Mouse (Mus musculus) telencephalon, adult 2 months (tissue): ENCODE data around the gene Scaf8.
"Not testable (repeated sequence)": the region's sequence is repeated elsewhere in the genome, so short reads cannot be mapped to it uniquely, and the experiment has no call there.

Experiments used
- DNase-seq: peaks from one replicate; pipeline ENCODE4 v3.0.0-alpha.2; 2011; ENCODE audit warnings: low read depth, low spot score

Scaf8 gene

DNA sequence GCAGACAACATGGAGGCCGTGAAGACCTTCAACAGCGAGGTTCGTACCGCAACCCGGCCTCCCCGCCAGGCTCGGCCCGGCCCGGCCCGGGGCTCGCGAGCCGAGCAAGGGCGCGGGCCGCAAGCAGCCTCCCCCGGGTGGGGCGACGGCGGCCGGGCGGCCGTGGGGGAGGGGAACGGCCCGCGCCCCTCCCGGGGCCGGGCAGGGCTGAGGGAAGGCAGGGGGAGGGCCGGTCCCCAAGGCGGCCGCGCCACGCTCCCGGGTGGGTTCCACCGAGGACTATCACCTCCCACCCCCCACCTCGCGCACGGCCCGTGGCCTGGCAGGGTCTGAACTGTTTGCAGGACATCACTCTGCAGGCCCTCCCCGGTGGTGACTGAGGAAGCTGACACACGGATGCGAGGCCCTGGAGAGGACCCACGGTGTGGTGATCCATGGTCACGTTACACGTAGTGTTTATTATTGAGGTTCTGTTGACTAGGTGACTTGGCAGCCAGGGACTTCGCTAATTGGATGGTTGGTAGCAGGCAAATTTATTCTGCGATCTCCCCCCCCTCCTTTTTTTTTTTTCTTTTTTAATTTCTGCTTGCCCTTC lies 705 bp downstream of the Scaf8 start:
- DNase-seq, result no peak

GRCm38 (mm10) chr17:3120949-3121348 lies 6.2 kb downstream of the Scaf8 start:
- DNase-seq, result not testable (repeated sequence)

DNA sequence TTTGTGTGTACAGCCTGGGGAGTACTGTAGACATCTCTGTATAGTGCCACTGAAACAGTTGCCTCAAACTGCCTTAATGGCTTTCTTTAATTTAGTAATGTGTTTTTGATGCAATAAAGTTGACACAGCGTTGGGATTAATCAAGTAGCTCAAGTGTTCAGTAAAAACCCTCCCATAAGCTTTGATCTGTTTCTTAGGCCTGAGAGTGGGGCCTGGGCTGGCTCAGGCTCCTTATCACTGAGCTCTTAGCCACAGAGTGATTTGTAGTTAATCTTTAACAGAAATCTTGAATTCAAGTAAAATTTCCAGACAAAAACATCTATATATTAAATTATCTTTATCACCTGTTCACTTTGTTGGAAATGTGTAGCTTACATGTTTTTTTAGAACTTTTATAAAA lies 8.8 kb downstream of the Scaf8 start:
- DNase-seq, result not testable (repeated sequence)

DNA sequence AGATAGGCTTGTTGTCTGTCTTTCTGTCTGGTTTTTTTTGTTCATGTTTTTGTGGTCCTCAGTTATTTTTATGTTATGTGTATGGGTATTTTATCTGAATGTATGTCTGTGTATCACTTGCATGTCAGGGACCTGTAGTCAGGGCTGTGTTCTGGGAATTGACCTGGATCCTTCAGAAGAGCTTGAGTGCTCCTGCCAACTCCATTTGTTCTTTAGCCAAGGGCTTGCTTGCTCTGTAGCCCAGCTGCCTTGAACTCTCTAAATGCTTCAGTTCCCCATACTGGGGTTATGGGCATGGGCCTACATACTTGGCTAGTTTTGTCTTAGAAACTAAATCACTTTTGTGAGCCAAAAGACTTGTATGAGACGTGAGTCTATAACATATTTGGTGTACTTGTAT lies 13.9 kb downstream of the Scaf8 start:
- no peak for DNase-seq

- no peak for DNase-seq
Observed at GRCm38 (mm10) chr17:3129791-3130190, 15.0 kb downstream of the Scaf8 start.

- no peak for DNase-seq
Observed at GRCm38 (mm10) chr17:3135346-3135745, 20.6 kb downstream of the Scaf8 start.

- no peak for DNase-seq
Observed at GRCm38 (mm10) chr17:3136127-3136526, 21.4 kb downstream of the Scaf8 start.

DNA sequence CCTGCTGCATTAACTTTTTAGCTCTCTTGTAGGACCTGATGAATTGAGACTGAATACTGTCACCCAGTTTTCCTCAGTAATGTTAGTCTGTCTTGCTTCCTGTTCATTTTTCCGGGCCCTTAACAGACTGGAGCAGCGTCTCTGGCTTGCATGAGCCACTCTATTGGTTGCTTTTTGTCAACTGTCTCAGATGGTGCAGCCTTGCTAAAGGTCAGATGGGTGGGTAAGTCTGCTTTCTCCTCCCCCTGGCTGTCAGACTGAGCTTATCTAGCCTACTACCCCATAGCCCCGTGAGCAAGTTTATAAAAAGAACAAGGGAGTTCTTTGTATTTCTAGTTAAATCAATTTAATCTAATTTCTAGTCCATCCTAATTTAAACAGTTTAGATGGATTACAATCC lies 23.6 kb downstream of the Scaf8 start:
- no peak for DNase-seq

- DNase-seq, result no peak
Observed at GRCm38 (mm10) chr17:3140100-3140499, 25.3 kb downstream of the Scaf8 start.

GRCm38 (mm10) chr17:3148853-3149252 lies 34.1 kb downstream of the Scaf8 start:
- DNase-seq, result no peak

- DNase-seq, result no peak
Observed at GRCm38 (mm10) chr17:3149541-3149940, 34.8 kb downstream of the Scaf8 start.

DNA sequence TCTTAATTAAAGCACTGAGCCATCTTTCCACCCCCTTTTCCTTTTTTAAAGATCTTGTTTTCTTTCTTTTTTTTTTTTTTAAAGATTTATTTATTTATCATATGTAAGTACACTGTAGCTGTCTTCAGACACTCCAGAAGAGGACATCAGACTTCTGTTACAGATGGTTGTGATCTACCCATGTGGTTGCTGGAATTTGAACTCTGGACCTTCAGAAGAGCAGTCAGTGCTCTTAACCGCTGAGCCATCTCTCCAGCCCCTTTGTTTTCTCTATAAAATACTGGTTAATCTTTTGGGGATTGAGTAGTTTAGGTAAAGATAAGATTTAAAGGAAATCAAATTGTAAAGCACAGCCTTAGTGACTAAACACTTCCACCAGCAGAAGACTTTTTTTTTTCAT lies 35.9 kb downstream of the Scaf8 start:
- not testable (repeated sequence) for DNase-seq

GRCm38 (mm10) chr17:3151181-3151580 lies 36.4 kb downstream of the Scaf8 start:
- DNase-seq, result no peak

- DNase-seq, result not testable (repeated sequence)
Observed at GRCm38 (mm10) chr17:3156176-3156575, 41.4 kb downstream of the Scaf8 start.

- no peak for DNase-seq
Observed at GRCm38 (mm10) chr17:3157016-3157415, 42.2 kb downstream of the Scaf8 start.

DNA sequence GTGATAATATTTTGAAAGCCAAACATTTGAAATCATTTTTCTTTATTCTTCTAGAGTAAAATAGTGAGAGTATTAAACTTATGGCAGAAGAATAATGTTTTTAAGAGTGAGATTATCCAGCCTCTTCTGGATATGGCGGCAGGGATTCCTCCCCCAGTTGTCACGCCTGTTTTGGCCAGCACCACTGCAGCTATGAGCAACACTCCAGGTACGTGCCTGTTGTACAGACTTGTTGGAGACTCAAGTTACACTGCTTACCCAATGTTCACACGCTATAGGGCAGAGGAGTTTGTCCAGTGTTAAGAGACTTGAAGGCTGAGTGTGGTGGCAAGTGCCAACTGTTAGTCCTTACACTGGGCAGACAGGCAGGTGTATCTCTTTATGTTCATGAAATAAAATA lies 48.1 kb downstream of the Scaf8 start:
- no peak for DNase-seq

- not testable (repeated sequence) for DNase-seq
Observed at GRCm38 (mm10) chr17:3180425-3180945, 65.7 kb downstream of the Scaf8 start.

- not testable (repeated sequence) for DNase-seq
Observed at GRCm38 (mm10) chr17:3195483-3195882, 80.7 kb downstream of the Scaf8 start.

- DNase-seq, result no peak
Observed at GRCm38 (mm10) chr17:3200328-3200727, 85.6 kb downstream of the Scaf8 start.

DNA sequence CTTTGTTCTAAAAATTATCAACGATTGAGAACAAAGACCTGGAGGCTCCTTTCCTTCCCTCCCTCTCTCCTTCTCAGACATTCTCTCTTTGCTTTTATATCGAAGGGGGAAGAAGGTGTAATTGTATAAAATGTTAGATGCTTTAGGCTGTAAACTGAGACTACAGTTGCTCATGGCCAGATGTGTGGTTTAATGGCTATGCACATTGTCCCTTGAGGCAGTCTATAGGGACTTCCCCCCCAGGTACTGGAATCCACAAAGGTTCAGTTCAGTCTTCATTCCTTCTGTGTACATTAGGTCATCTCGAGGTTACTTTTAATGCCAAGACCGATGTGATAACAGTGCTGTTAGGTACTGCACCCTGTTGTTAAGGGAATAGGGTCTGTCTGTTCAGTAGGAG lies 89.1 kb downstream of the Scaf8 start:
- DNase-seq, result no peak

- DNase-seq, result no peak
Observed at GRCm38 (mm10) chr17:3204826-3205405, 90.1 kb downstream of the Scaf8 start.

- no peak for DNase-seq
Observed at GRCm38 (mm10) chr17:3206527-3207398, 92.0 kb downstream of the Scaf8 start.
